Mouse (Mus musculus) liver, embryonic 14.5 days (tissue): ENCODE data around the gene Hapln4. TPM values are rescaled to one million over a fixed set of nuclear protein-coding genes. Genes with fewer than 3 reads are reported as not detected.
A peak's percentile ranks its signal among the peaks of the same experiment; 100 is the strongest.

Source experiments
- ATAC-seq: fragments of 200-750 bp; cut with Nextera tagmentation; 2 replicates; pipeline ENCODE4 v1.8.0; 2017; ENCODE audit warnings: moderate number of reproducible peaks, mild to moderate bottlenecking, moderate library complexity; ENCODE audit not compliant: insufficient read depth
- DNase-seq, 3 experiments: peaks; one replicate each; pipeline ENCODE4 v3.0.0-alpha.2; 2012 to 2013; ENCODE audit warnings: low read depth in 3 of 3, low spot score in 3 of 3
- H3K27ac ChIP-seq: fragments of 300-500 bp; sonication (generic); 2 replicates; pipeline ENCODE4 v1.5.1; 2014; ENCODE audit warnings: moderate library complexity, mild to moderate bottlenecking, control low read depth, inconsistent platforms
- H3K27me3 ChIP-seq: fragments of 300-500 bp; sonication (generic); 2 replicates; pipeline ENCODE4 v1.6.1; 2014; ENCODE audit warnings: mild to moderate bottlenecking, low read length, moderate library complexity; ENCODE audit not compliant: control insufficient read depth, insufficient read depth
- H3K36me3 ChIP-seq: fragments of 300-500 bp; sonication (generic); replicated peaks from 2 replicates; pipeline ENCODE4 v1.6.1; 2014; ENCODE audit warnings: low read depth; ENCODE audit not compliant: control insufficient read depth, insufficient read depth
- H3K4me1 ChIP-seq, 2 experiments: fragments of 200-500 bp in 1 of 2; fragments of 300-500 bp in 1 of 2; sonication (generic) in 1 of 2; replicated peaks; 2 replicates each; pipeline ENCODE4 v1.6.1; 2012 to 2014; ENCODE audit warnings: antibody characterized with exemption in 1 of 2, inconsistent platforms in 1 of 2, low read length in 1 of 2; ENCODE audit not compliant: control insufficient read depth in 2 of 2, insufficient read depth in 2 of 2
- H3K4me2 ChIP-seq: fragments of 300-500 bp; sonication (generic); 2 replicates; pipeline ENCODE4 v1.6.1; 2014; ENCODE audit warnings: low read depth, mild to moderate bottlenecking, control low read depth, moderate library complexity
- H3K4me3 ChIP-seq, 2 experiments: fragments of 200-500 bp in 1 of 2; fragments of 300-500 bp in 1 of 2; sonication (generic) in 1 of 2; 2 replicates each; pipeline ENCODE4 v1.5.1; 2012 to 2014; ENCODE audit warnings: low read depth in 2 of 2, low read length in 2 of 2, mild to moderate bottlenecking in 2 of 2, control low read depth in 1 of 2, inconsistent platforms in 1 of 2, moderate library complexity in 1 of 2; ENCODE audit not compliant: insufficient read depth in 1 of 2
- H3K9ac ChIP-seq: fragments of 300-500 bp; sonication (generic); replicated peaks from 2 replicates; pipeline ENCODE4 v1.6.1; 2014; ENCODE audit warnings: mild to moderate bottlenecking, control low read depth, moderate library complexity
- H3K9me3 ChIP-seq: fragments of 300-500 bp; sonication (generic); 2 replicates; pipeline ENCODE4 v1.6.1; 2016; ENCODE audit warnings: low read length, mixed read lengths; ENCODE audit not compliant: control insufficient read depth
- CTCF ChIP-seq: IDR thresholded peaks from 2 replicates; pipeline ENCODE4 v1.5.1; 2016; ENCODE audit warnings: antibody characterized with exemption, low read depth, control low read depth
- EP300 ChIP-seq: IDR thresholded peaks from 2 replicates; pipeline ENCODE4 v1.6.1; 2016; ENCODE audit warnings: antibody characterized with exemption, low read depth
- WGBS: fragments of 180-500 bp; shearing (Covaris S2); extraction: QIAGEN DNeasy Blood & Tissue Kit; methylation state at CpG from one replicate; pipeline ENCODE4 v1.1.7; 2014; ENCODE audit not compliant: insufficient replicate concordance; 5-methylcytosine and 5-hydroxymethylcytosine counted together
- polyA plus RNA-seq, 2 experiments: library from polyadenylated mRNA; depleted of rRNA in 1 of 2; stranded (reverse) in 1 of 2; unstranded in 1 of 2; fragments of >200 nt; fragmentation: Nextera tagmentation in 1 of 2; extraction: Ambion mirVana in 1 of 2; gene quantifications; 2 replicates each; pipeline versions ENCODE4 v1.2.1 to v1.2.3; 2012 to 2014

The Hapln4 gene
- 0.05 and 0.06 TPM in 2 replicates for polyA plus RNA-seq (2012; rRNA removed)
- not detected in 2 replicates for polyA plus RNA-seq (2014; fragmentation: Nextera tagmentation; extraction: Ambion mirVana)

GRCm38 (mm10) chr8:70083285-70083684 is at the start of gene Hapln4:
Gene Hapln4 (plus strand): TSS chr8:70083457.
- H3K27ac ChIP-seq, result no peak within 1 kb of the TSS
- peak within 1 kb of the TSS; percentile 10 to 37; a peak in 3 of 4 replicates for H3K4me3 ChIP-seq
- H3K9me3 ChIP-seq, result no peaks in the 10 kb centered on the region
- ATAC-seq (no peak), DNase-seq (no peak)
- H3K36me3 ChIP-seq, result no peaks in the 10 kb centered on the region
- H3K9ac ChIP-seq, result no peak within 1 kb of the TSS
- peaks cover 58% of the 10 kb centered on the region for H3K27me3 ChIP-seq
- TF ChIP-seq CTCF (no peak), EP300 (no peak)
- no peaks in the 10 kb centered on the region for H3K4me1 ChIP-seq
- peak within 1 kb of the TSS; percentile 47 for H3K4me2 ChIP-seq
- WGBS, result 2% methylated on average over 26 of the region's 26 CpGs

DNA sequence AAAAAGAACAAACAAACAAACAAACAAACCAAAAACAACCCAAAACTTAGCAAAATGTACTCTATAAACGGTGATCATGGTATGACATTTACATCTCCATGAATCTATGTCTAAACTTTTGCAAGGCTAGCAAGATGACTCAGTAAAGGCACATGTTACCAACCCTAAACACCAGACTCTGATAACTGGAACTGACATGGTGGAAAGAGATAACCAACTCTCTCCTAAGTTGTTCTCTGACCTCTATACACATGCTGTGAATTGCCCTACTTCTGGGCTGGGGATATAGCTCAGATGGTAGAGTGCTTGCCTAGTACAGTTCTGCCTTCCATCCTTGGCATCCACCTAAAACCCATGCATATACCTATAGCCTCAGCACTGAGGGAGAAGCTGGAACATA is 45.3 kb upstream of the Hapln4 start:
- Histone ChIP-seq H3K27ac (peak overlapping the region; percentile 77), H3K36me3 (peaks cover 3% of the 10 kb centered on the region; the same call in 1 of the 2 replicates), H3K27me3 (no peaks in the 10 kb centered on the region), H3K4me2 (peak overlapping the region; percentile 48), H3K4me3 (no peak overlapping the region), H3K4me1 (peaks cover 37 to 40% of the 10 kb centered on the region in 2 experiments), H3K9ac (peak overlapping the region; percentile 45; the same call in 1 of the 2 replicates), H3K9me3 (no peaks in the 10 kb centered on the region)
- TF ChIP-seq CTCF, result no peak
- TF ChIP-seq EP300, result peak; percentile 68
- WGBS, result 45% methylated on average over 1 of the region's 1 CpGs
- ATAC-seq, result peak; percentile 45
- DNase-seq, result peak in 1 of 3 experiments; percentile 52

- under 1% methylated on average over 47 of the region's 47 CpGs for WGBS
- Histone ChIP-seq H3K36me3 (peaks cover 3% of the 10 kb centered on the region; the same call in 1 of the 2 replicates), H3K4me2 (peak overlapping the region; percentile 93), H3K27ac (peak overlapping the region; percentile 61), H3K4me3 (peak overlapping the region; percentile 83 to 93), H3K9ac (peak overlapping the region; percentile 85), H3K4me1 (peaks cover 37 to 45% of the 10 kb centered on the region in 2 experiments), H3K27me3 (no peaks in the 10 kb centered on the region), H3K9me3 (no peaks in the 10 kb centered on the region)
- ATAC-seq, result peak; percentile 54
- DNase-seq, result peak in 1 of 3 experiments; percentile 12
- TF ChIP-seq EP300 (no peak), CTCF (no peak)
Observed at GRCm38 (mm10) chr8:70041885-70042546, 41.2 kb upstream of the Hapln4 start.

DNA sequence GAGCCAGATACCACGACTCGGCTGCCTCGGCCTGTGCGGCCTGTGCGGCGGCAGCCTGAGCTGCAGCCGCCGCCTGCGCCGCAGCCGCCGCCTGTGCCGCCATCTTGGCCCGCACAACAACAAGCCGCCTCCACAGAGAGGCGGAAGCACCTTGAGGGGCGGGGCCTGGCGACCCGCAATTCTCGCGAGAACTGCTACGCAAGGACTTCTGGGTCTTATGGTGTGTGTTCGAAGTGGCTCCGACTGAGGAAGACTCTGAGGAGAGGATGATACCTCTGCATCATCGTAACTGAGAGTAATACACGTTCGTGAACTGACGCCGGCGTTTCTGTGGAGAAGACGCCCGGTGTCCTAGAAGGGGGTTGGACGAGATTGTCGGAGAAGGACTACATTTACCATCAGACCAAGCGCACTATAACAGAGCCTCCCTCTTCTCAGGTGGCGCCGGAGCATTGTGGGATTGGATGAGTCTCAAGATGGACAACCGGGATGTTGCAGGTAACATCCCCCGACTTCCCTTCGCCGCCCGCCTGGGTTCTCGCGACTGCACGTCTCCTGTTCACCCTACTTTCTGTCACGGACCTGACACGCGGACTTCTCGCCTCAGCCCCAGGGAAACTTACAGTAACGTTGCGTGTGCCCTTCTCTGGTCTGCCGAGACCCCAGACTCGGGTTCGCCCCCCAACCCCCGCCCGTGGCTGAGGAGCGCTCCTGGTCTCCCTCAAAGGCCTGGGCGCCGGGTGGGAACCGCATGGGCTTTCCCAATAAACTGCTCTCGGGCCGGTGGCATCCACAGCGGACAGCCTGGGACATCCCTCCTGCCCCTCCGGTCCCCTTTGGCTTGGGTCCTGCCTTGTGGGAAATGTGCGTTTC is 40.4 kb upstream of the Hapln4 start, which contains the start of the genes Mau2 and Sugp1:
Gene Mau2 (minus strand): TSS at position 152 of the 873 bp plus-strand sequence.
Gene Sugp1 (plus strand): TSS at position 231 of the 873 bp plus-strand sequence.
- Histone ChIP-seq H3K27ac (peak within 1 kb of the TSS; percentile 61), H3K4me2 (peak within 1 kb of the TSS; percentile 93), H3K36me3 (no peaks in the 10 kb centered on the region), H3K9me3 (no peaks in the 10 kb centered on the region), H3K4me3 (peak within 1 kb of the TSS; percentile 83 to 93), H3K27me3 (no peaks in the 10 kb centered on the region), H3K9ac (peak within 1 kb of the TSS; percentile 85), H3K4me1 (peaks cover 29 to 37% of the 10 kb centered on the region in 2 experiments)
- DNase-seq, result peak; percentile 93 to 95 (median 94)
- TF ChIP-seq CTCF, result no peak
- TF ChIP-seq EP300, result no peak; the same call in 1 of the 2 replicates
- peak; percentile 92 for ATAC-seq
- WGBS, result under 1% methylated on average over 65 of the region's 65 CpGs
